Mouse (Mus musculus): ENCODE measurements around the gene Rpain. TPM values are rescaled to one million over a fixed set of nuclear protein-coding genes. Genes with fewer than 3 reads are reported as not detected.

Gene Rpain
- polyA plus RNA-seq, 1 experiment: 22.1 TPM

GRCm38 (mm10) chr11:71017051-71017450 lies 47.0 kb downstream of the Rpain start:
- TF ChIP-seq POLR2A (IDR thresholded peaks at IDR 0.05; ENCODE audit: low read depth, low read length) (no peak), CTCF (IDR thresholded peaks at IDR 0.05; ENCODE audit: borderline replicate concordance, insufficient read depth, low read length) (no peak)
- Histone ChIP-seq H3K4me1 (ENCODE audit: control insufficient read depth, insufficient read depth, low read length) (no peaks in the 10 kb centered on the region; the same call in 1 of the 2 replicates), H3K4me3 (ENCODE audit: insufficient read depth, low read length) (no peak overlapping the region), H3K27ac (ENCODE audit: insufficient read depth, low read length) (no peak overlapping the region)

- Histone ChIP-seq H3K27ac (ENCODE audit: insufficient read depth, low read length) (peak overlapping the region; percentile 45; the same call in 1 of the 2 replicates), H3K4me1 (ENCODE audit: control insufficient read depth, insufficient read depth, low read length) (no peaks in the 10 kb centered on the region; the same call in 1 of the 2 replicates), H3K4me3 (ENCODE audit: insufficient read depth, low read length) (peak overlapping the region; percentile 87)
- TF ChIP-seq POLR2A (IDR thresholded peaks at IDR 0.05; ENCODE audit: low read depth, low read length) (peak; percentile 13; the same call in 1 of the 2 replicates), CTCF (IDR thresholded peaks at IDR 0.05; ENCODE audit: borderline replicate concordance, insufficient read depth, low read length) (no peak)
Measured at GRCm38 (mm10) chr11:71018416-71019200, 48.6 kb downstream of the Rpain start.

GRCm38 (mm10) chr11:71019201-71020068 lies 49.4 kb downstream of the Rpain start, which contains the start of the genes Mis12 and Derl2:
Gene Mis12 (plus strand): TSS chr11:71019611.
Gene Derl2 (minus strand): TSS chr11:71019841.
- H3K4me1 ChIP-seq (ENCODE audit: control insufficient read depth, insufficient read depth, low read length): no peaks in the 10 kb centered on the region; the same call in 1 of the 2 replicates
- peak; percentile 85 for TF ChIP-seq POLR2A (IDR thresholded peaks at IDR 0.05; ENCODE audit: low read depth, low read length)
- no peak for TF ChIP-seq CTCF (IDR thresholded peaks at IDR 0.05; ENCODE audit: borderline replicate concordance, insufficient read depth, low read length)
- H3K27ac ChIP-seq (ENCODE audit: insufficient read depth, low read length): peak within 1 kb of the TSS; percentile 74
- peak within 1 kb of the TSS; percentile 87 for H3K4me3 ChIP-seq (ENCODE audit: insufficient read depth, low read length)

Other genes with a start within 250 kb of the Rpain start
- 1.5 and 2.5 TPM in 2 replicates for gene Zfp3, start 206.0 kb upstream of the Rpain start, polyA plus RNA-seq (2011; ENCODE audit: insufficient read length, low read depth, missing spikeins)
- gene Scimp, start 157.6 kb upstream of the Rpain start, polyA plus RNA-seq (2011; ENCODE audit: insufficient read length, low read depth, missing spikeins): not detected in 2 replicates
- 54.8 and 57.8 TPM in 2 replicates for gene Rabep1, start 125.4 kb upstream of the Rpain start, polyA plus RNA-seq (2011; ENCODE audit: insufficient read length, low read depth, missing spikeins)
- gene Nup88, start 240 bp upstream of the Rpain start, polyA plus RNA-seq (2011; ENCODE audit: insufficient read length, low read depth, missing spikeins): 92.8 and 113 TPM in 2 replicates
- 163 and 168 TPM in 2 replicates for gene C1qbp, start 12.8 kb downstream of the Rpain start, polyA plus RNA-seq (2011; ENCODE audit: insufficient read length, low read depth, missing spikeins)
- 33.1 and 38.4 TPM in 2 replicates for gene Dhx33, start 34.2 kb downstream of the Rpain start, polyA plus RNA-seq (2011; ENCODE audit: insufficient read length, low read depth, missing spikeins)
- gene Mis12, start 49.4 kb downstream of the Rpain start, polyA plus RNA-seq (2011; ENCODE audit: insufficient read length, low read depth, missing spikeins): 33.1 and 35.2 TPM in 2 replicates
- gene Derl2, start 49.6 kb downstream of the Rpain start, polyA plus RNA-seq (2011; ENCODE audit: insufficient read length, low read depth, missing spikeins): 68.2 and 74.5 TPM in 2 replicates
- gene 6330403K07Rik, start 63.3 kb downstream of the Rpain start, polyA plus RNA-seq (2011; ENCODE audit: insufficient read length, low read depth, missing spikeins): 5.8 and 17.6 TPM in 2 replicates
- 0.12 TPM in 1 of 2 replicates, not detected in the other for gene Nlrp1a, start 174.5 kb downstream of the Rpain start, polyA plus RNA-seq (2011; ENCODE audit: insufficient read length, low read depth, missing spikeins)